Comparison of ENCODE assay signal across 8 mouse cellular contexts in the genomic region with DNA sequence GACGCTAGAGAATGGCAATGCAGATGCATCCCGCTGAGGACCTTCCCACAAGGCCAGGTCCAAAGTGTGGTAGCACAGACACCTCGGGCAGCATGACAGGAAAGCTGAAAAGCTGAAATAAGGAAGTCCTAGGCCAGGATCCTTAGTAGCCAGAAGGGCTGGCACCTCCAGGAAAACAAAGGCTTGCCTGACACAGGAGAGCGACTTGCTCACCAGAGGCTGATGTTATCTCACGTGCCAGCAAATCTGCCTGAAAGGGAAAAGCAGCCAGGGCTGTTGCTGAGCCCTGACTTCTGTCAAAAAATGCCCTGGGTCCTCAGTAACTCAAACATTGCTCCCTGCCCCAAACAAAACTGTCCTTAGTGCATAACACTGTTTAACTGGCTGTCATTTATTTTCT.
DNase-seq lines count a peak whose midpoint lies in the region; ATAC-seq and TF ChIP-seq lines count a peak whose summit lies in the region.

No protein-coding gene starts in this region.

- H3K9me3 ChIP-seq in kidney, postnatal 0 days (replicated peaks; ENCODE audit: low read length): no peaks in the 10 kb centered on the region
- no peaks in the 10 kb centered on the region for H3K9me3 ChIP-seq in embryonic facial prominence, embryonic 13.5 days
- no peaks in the 10 kb centered on the region for H3K9me3 ChIP-seq in hindbrain, embryonic 15.5 days
- H3K9me3 ChIP-seq in midbrain, embryonic 14.5 days (ENCODE audit: control insufficient read depth, low read length): no peaks in the 10 kb centered on the region

- no peak for ATAC-seq in kidney, postnatal 0 days (replicated peaks; ENCODE audit: low FRiP score, low read depth)
- no peak for ATAC-seq in embryonic facial prominence, embryonic 13.5 days (ENCODE audit: insufficient number of reproducible peaks, insufficient read depth, low FRiP score, low TSS enrichment, low read depth)
- no peak for ATAC-seq in hindbrain, embryonic 15.5 days (ENCODE audit: low FRiP score, low read depth)
- no peak for ATAC-seq in midbrain, embryonic 14.5 days (ENCODE audit: low FRiP score, low TSS enrichment)
- no peak for ATAC-seq in erythroblast, adult 5-6 weeks (replicated peaks; ENCODE audit: low FRiP score, poor library complexity, severe bottlenecking)

- H3K4me2 ChIP-seq in kidney, postnatal 0 days (ENCODE audit: low read length): peak overlapping the region; percentile 79
- H3K4me2 ChIP-seq in embryonic facial prominence, embryonic 13.5 days: peak overlapping the region; percentile 86
- H3K4me2 ChIP-seq in hindbrain, embryonic 15.5 days: peak overlapping the region; percentile 89
- peak overlapping the region; percentile 90 for H3K4me2 ChIP-seq in midbrain, embryonic 14.5 days (ENCODE audit: low read length)

- intact Hi-C loops in left cerebral cortex, postnatal 4 days (cut with DNase I): loop anchor here (10.0 kb wide), 1 partner anchor 334 kb away; no protein-coding TSS in a partner anchor

- no peaks in the 10 kb centered on the region for H3K36me3 ChIP-seq in kidney, postnatal 0 days (ENCODE audit: insufficient read depth, low read length)
- no peaks in the 10 kb centered on the region for H3K36me3 ChIP-seq in embryonic facial prominence, embryonic 13.5 days
- no peaks in the 10 kb centered on the region for H3K36me3 ChIP-seq in hindbrain, embryonic 15.5 days
- H3K36me3 ChIP-seq in midbrain, embryonic 14.5 days (ENCODE audit: control insufficient read depth, insufficient read depth, low read length): no peaks in the 10 kb centered on the region

- H3K4me3 ChIP-seq in kidney, postnatal 0 days (replicated peaks; ENCODE audit: low read depth, low read length): peak overlapping the region; percentile 73; the same call in 1 of the 2 replicates
- H3K4me3 ChIP-seq in embryonic facial prominence, embryonic 13.5 days: peak overlapping the region; percentile 72
- H3K4me3 ChIP-seq in hindbrain, embryonic 15.5 days: peak overlapping the region; percentile 74
- peak overlapping the region; percentile 76 for H3K4me3 ChIP-seq in midbrain, embryonic 14.5 days (replicated peaks; ENCODE audit: low read depth, low read length)

- no peaks in the 10 kb centered on the region; the same call in 1 of the 2 replicates for H3K4me1 ChIP-seq in kidney, postnatal 0 days (replicated peaks; ENCODE audit: insufficient read depth, low read length)
- peaks cover 18% of the 10 kb centered on the region for H3K4me1 ChIP-seq in embryonic facial prominence, embryonic 13.5 days
- peaks cover 56% of the 10 kb centered on the region for H3K4me1 ChIP-seq in hindbrain, embryonic 15.5 days (replicated peaks)
- H3K4me1 ChIP-seq in midbrain, embryonic 14.5 days (ENCODE audit: control insufficient read depth, insufficient read depth, low read length): peaks cover 42% of the 10 kb centered on the region

- no peak overlapping the region for H3K27ac ChIP-seq in kidney, postnatal 0 days
- H3K27ac ChIP-seq in embryonic facial prominence, embryonic 13.5 days: no peak overlapping the region
- peak overlapping the region; percentile 83 for H3K27ac ChIP-seq in hindbrain, embryonic 15.5 days (replicated peaks)
- H3K27ac ChIP-seq in midbrain, embryonic 14.5 days (replicated peaks; ENCODE audit: low read depth, low read length): peak overlapping the region; percentile 79

- WGBS in kidney, postnatal 0 days: 47% methylated on average over 5 of the region's 5 CpGs
- 27% methylated on average over 5 of the region's 5 CpGs for WGBS in embryonic facial prominence, embryonic 13.5 days
- 26% methylated on average over 5 of the region's 5 CpGs for WGBS in hindbrain, embryonic 15.5 days
- WGBS in midbrain, embryonic 14.5 days: 17% methylated on average over 5 of the region's 5 CpGs

- no peak for TF ChIP-seq CTCF in kidney, postnatal 0 days (IDR thresholded peaks at IDR 0.05; ENCODE audit: low read depth)

- no peak for DNase-seq in kidney, postnatal 0 days (ENCODE audit: low spot score)
- DNase-seq in kidney, adult 18-20 months: no peak
- DNase-seq in midbrain, embryonic 14.5 days: peak; percentile 45
- DNase-seq in layer of hippocampus, postnatal 25 days (ENCODE audit: extremely low spot score in 1 of 2, low spot score in 1 of 2): no peak
- DNase-seq in left cerebral cortex, postnatal 4 days: no peak

- H3K27me3 ChIP-seq in kidney, postnatal 0 days (ENCODE audit: insufficient read depth, low read length): no peaks in the 10 kb centered on the region
- H3K27me3 ChIP-seq in embryonic facial prominence, embryonic 13.5 days: peaks cover 12% of the 10 kb centered on the region
- H3K27me3 ChIP-seq in hindbrain, embryonic 15.5 days: peaks cover 5% of the 10 kb centered on the region; the same call in 1 of the 2 replicates
- H3K27me3 ChIP-seq in midbrain, embryonic 14.5 days (ENCODE audit: control insufficient read depth, insufficient read depth, low read length): 0 out of 2 replicates have a peak, but pooled peaks cover 4% of the 10 kb centered on the region

- H3K9ac ChIP-seq in kidney, postnatal 0 days (ENCODE audit: low read depth, low read length): no peak overlapping the region
- peak overlapping the region; percentile 81 for H3K9ac ChIP-seq in embryonic facial prominence, embryonic 13.5 days
- H3K9ac ChIP-seq in hindbrain, embryonic 15.5 days: peak overlapping the region; percentile 72
- peak overlapping the region; percentile 64; the same call in 1 of the 2 replicates for H3K9ac ChIP-seq in midbrain, embryonic 14.5 days (replicated peaks; ENCODE audit: low read length)

Comparison
In these comparisons a context has a peak if more than half of its experiments do, and no peak if none do; other contexts are left out.
1. H3K27ac ChIP-seq: peak in hindbrain, embryonic 15.5 days (single experiment) and midbrain, embryonic 14.5 days (single experiment); none in kidney, postnatal 0 days (single experiment) and embryonic facial prominence, embryonic 13.5 days (single experiment).
2. Peak in every context shown above with its lines, with median percentiles within 50 percentile points of each other: H3K4me2 ChIP-seq and H3K4me3 ChIP-seq.